Mouse (Mus musculus) kidney, postnatal 4 days (tissue): ENCODE measurements around the gene Fbn1.

Experiments used
- DNase-seq, 2 experiments: peaks; one replicate each; pipeline ENCODE4 v3.0.0; 2021; ENCODE audit warnings: mixed read lengths in 2 of 2

Gene Fbn1

GRCm38 (mm10) chr2:125330506-125330905 is 177.3 kb downstream of the Fbn1 start:
- no peak for DNase-seq

- DNase-seq: no peak
Observed at GRCm38 (mm10) chr2:125325125-125325855, 182.5 kb downstream of the Fbn1 start.

- DNase-seq: no peak
Observed at GRCm38 (mm10) chr2:125324455-125324854, 183.3 kb downstream of the Fbn1 start.

GRCm38 (mm10) chr2:125323347-125323746 is 184.4 kb downstream of the Fbn1 start:
- DNase-seq: peak; percentile 39 to 54

- DNase-seq: no peak
Observed at GRCm38 (mm10) chr2:125322581-125322980, 185.2 kb downstream of the Fbn1 start.

GRCm38 (mm10) chr2:125321071-125321470 is 186.7 kb downstream of the Fbn1 start:
- DNase-seq: no peak

- no peak for DNase-seq
Observed at GRCm38 (mm10) chr2:125319651-125320050, 188.1 kb downstream of the Fbn1 start.

- no peak for DNase-seq
Observed at GRCm38 (mm10) chr2:125318371-125319061, 189.3 kb downstream of the Fbn1 start.

GRCm38 (mm10) chr2:125315203-125315602 is 192.6 kb downstream of the Fbn1 start:
- DNase-seq: no peak

- DNase-seq: no peak
Observed at GRCm38 (mm10) chr2:125314169-125314925, 193.4 kb downstream of the Fbn1 start.

- no peak for DNase-seq
Observed at GRCm38 (mm10) chr2:125309710-125310109, 198.1 kb downstream of the Fbn1 start.

GRCm38 (mm10) chr2:125305671-125306070 is 202.1 kb downstream of the Fbn1 start:
- no peak for DNase-seq

- DNase-seq: no peak
Observed at GRCm38 (mm10) chr2:125304746-125305145, 203.0 kb downstream of the Fbn1 start.

- DNase-seq: peak; percentile 26 to 32
Observed at GRCm38 (mm10) chr2:125303764-125304384, 203.9 kb downstream of the Fbn1 start.

GRCm38 (mm10) chr2:125302625-125302924 is 205.2 kb downstream of the Fbn1 start:
- no peak for DNase-seq

GRCm38 (mm10) chr2:125301877-125302624 is 205.7 kb downstream of the Fbn1 start:
- DNase-seq: no peak

GRCm38 (mm10) chr2:125298841-125299240 is 209.0 kb downstream of the Fbn1 start:
- DNase-seq: no peak

- DNase-seq: no peak
Observed at GRCm38 (mm10) chr2:125295526-125295925, 212.3 kb downstream of the Fbn1 start.

- DNase-seq: no peak
Observed at GRCm38 (mm10) chr2:125293969-125294491, 213.8 kb downstream of the Fbn1 start.

GRCm38 (mm10) chr2:125292616-125293015 is 215.2 kb downstream of the Fbn1 start:
- DNase-seq: no peak

GRCm38 (mm10) chr2:125291101-125291500 is 216.7 kb downstream of the Fbn1 start:
- no peak for DNase-seq
